Mouse (Mus musculus) CD4-positive, CD25-positive, alpha-beta regulatory T cell, adult 4 months (primary cell): ENCODE measurements around the gene Cox4i1. TPM values are rescaled to one million over a fixed set of nuclear protein-coding genes. Genes with fewer than 3 reads are reported as not detected.

Experiments
- ATAC-seq: one replicate; pipeline ENCODE4 v1.8.0; 2017
- polyA plus RNA-seq, 2 experiments: library from polyadenylated mRNA; unstranded; fragments of 100-300 nt; shearing (Covaris generic); gene quantifications; one replicate each; pipeline ENCODE4 v1.2.1; 2017

The Cox4i1 gene
- polyA plus RNA-seq, 2 experiments from 2014 or later = 1,023 to 1,039 TPM

DNA sequence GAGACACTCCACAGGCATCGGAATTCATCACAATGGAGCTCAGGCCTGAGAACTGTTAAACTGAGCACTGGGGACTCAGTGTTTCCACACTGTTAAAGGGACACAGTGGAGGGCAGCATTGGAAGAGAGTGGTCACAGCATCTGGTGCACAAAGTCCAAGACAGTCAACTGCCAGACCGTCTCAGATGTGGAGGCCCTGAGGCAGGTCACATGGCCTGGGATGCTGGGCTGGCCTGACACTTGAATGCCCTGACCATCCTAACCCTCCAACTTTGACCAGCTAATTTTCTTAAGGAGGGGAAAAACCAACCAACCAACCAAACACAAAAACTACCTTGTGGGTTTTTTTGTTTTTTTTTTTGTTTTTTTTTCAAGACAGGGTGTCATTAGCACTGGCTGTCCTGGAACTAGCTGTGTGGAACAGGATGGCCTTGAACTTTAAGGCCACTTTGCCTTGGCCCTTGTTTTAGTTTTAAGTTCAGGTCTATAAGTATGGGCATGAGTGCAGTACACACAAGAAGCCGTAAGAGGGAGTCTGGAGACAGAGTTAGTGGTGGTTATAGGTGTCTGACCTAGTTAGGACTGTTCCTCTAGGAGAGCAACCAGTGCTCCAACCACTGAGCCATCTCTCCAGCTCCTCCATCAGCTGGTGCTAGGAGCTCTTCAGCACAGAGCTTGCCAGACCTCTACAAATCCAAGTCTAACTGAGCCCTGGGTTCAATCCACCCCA is 2.1 kb upstream of the Cox4i1 start:
- ATAC-seq = no peak

DNA sequence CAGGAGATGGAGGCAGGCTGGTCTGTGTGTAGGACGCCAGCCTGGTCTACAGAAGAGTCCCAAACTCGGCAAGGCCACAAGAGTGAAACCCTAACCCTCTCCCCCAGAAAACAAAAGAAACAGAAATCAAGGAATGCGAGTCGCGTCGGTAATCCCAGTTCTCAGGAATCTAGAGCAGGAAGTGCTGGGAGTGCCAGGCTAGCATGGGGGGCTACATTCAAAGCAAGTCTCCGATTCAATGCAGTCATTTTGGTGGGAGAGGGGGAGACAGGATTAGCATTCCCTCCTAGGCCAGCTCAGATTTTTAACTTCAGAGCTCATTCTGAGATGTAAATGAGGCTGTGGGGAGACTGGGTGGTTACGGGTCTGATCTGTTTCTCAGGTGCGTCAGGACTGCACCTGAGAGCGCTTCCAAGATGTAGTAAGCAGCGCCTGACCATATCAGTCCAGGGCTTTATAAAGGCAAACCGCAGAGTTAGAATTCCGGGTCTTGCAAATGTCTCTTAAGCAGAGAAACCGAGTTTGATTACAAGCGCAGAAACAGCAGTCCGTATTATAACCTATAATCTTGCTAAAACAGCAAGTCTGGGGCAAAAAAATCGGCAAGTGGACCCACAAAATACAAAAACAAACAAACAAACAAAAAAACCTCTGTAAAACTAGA is 1.1 kb upstream of the Cox4i1 start:
- no peak for ATAC-seq

DNA sequence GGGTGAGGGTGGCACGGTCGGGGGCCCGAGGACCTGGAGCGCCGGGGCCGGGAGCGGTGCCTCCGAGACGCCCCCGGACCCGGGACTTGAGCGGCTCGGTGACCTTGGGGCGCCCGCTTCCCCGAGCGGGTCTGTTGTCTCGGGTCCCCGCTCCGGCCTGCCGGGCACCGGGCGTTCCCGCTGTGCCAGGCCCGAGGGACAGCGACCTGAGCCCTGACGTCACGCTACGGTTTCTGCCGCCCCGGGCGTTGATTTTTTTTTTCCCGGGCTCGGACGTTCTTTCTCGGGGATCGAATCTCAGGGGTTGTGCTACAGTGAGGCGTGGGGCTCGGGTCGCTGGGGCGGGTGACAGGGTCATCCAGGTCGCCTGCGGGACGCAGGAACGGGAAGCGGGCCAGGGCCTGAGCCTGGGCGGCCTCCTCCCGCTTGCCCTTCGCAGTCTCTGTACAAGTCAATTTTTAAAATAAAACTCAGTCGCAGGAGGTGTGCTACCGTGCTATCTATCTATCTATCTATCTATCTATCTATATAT is 418 bp downstream of the Cox4i1 start, which contains the start of gene Emc8:
Gene Emc8, minus strand, starts transcription at position 200 of the 532 bp plus-strand sequence.
- ATAC-seq = peak; percentile 1

DNA sequence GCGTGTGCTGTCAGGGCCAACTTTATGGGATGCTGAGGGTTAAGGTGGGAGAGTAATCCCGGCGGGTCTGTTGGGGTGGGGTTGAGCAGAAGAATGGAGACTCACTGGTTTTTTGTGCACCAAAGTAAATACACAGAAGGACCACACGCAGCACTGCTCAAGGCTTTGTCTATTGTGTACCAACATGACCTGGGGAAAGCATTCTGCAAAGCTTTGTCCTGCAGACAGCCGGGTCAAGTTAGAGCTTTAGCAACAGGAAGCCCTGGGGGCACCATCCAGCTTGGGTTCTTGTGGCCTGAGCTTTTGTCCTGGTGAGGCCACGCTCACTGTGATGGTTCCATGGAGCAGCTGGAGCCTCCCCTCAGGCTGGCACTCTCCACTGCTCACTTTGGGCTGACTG is 3.8 kb downstream of the Cox4i1 start:
- no peak for ATAC-seq

DNA sequence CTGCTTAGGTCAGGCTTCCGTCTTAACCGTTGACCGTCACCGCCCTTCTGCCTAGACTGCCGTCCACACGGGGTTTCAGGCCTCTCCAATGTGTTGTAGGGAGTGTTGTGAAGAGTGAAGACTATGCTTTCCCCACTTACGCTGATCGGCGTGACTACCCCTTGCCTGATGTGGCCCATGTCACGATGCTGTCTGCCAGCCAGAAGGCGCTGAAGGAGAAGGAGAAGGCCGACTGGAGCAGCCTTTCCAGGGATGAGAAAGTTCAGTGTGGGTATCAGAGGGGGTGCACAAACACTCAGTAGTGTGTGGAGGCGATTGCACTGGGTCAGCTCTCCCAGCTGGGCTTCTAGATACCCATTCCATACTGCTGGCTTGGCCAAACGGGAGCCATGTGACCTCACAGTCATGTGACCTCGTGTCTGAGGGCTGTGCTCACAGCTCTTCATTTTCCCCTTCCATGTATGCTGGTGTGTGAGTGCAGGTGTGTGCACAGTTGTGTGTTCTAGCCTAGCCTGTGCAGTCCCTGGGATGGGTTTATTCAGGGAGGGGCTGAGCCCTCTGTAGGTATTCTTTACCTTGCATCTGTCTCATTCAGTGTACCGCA is 4.7 kb downstream of the Cox4i1 start:
- no peak for ATAC-seq

DNA sequence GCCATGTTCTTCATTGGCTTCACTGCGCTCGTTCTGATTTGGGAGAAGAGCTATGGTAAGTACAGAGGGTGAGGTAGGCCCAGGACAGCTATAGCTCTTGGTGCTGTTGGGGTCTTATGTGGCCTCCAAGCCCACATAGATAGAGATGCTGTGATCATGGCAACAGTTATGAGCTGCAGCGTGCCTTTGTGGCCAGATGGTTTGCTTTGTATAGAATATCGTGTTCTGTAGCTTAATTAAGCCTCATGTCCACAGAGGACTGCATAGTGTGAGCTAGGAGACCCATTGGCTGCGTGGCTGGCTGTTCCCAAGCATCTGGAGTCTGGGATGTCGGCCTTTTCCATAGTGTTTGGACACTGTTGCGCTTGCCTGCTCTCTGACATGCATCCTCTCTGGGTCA is 5.3 kb downstream of the Cox4i1 start:
- no peak for ATAC-seq

DNA sequence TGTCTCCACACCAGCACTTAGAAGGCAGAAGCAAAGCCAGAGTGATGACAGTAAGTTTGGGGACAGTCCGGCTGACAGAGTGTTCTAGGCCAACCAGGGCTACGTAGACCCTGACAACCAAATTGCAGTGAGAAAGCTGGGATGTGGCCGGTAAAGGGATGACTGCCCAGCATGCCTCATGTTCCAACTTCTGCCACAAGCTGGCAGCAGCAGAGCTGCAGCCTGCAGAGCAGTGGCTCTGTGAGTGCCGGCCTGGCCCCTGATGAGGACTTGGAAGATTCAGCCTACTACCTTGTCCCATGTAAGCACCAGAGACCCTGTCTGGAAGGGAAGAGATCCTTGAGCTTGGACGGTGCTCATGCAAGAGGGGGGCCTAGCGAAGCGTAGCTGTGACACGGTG is 7.7 kb downstream of the Cox4i1 start:
- no peak for ATAC-seq

DNA sequence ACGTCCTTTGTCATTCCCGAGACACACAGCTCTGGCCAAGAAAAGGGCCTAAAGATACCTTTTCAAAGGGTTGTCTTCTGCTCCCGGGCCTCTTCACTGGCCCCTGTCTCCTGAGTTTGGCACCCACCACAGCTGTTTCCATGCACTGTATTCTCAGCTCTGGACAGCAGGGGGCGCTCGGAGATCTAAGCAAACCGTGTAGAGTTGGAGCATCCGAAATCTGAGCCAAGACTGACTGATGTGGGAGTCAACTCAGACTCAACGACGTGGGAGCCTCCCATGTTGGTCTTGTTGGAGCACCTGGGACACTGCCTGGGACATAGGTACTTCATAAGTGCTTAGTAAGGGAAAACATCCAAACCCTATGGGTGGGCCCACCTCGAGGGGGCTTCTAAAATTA is 10.4 kb downstream of the Cox4i1 start:
- ATAC-seq = peak; percentile 79

DNA sequence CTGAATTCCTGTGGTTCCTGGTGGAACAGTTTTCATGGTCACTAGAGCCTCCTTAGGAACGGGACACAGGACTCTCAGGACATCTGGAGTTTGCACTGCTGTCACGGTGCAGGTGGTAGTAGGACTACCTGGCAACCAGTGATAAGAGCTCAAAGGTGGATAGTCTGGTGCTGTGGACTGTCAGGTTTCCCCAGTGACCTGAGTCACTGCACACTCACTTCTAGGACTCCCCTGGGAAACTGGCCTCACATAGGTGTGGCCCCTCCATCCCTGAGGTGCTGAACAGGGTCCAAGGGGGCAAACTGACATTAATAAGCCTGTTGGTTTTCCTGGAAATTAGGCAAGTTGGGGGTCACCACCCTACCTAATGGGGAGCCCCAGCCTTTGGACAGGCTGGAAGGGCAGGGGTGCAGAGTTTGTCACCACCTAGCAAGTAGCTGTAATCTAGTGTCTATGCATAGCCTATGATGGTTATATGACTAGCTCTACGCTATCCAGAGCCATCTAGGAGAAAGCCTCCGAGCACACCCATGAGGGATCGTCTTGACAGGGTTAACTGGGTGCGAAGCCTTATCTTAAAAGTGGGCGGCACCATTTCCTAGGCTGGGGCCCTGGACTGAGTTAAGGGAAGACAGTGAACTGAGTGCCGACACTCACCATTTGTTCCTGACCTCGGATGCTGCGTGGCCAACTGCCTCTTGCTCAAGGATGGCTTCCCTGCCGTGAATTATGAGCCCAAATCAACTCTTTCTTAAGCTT is 11.8 kb downstream of the Cox4i1 start:
- no peak for ATAC-seq

DNA sequence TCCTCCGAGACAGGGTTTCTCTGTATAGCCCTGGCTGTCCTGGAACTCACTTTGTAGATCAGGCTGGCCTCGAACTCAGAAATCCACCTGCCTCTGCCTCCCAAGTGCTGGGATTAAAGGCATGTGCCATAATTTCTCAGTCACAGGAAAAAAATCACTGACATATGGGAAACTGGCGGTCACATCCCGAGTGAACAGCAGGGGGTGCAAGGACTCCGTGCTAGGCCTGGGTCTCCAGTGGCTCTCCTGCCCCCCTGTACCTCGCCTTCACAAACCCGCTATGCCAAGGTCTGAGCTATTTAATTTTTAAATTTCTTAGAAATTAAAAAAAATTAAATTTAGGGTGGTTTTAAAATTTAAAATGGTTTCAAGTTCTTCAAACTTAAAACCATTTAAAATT is 12.4 kb downstream of the Cox4i1 start:
- ATAC-seq = peak; percentile 42

DNA sequence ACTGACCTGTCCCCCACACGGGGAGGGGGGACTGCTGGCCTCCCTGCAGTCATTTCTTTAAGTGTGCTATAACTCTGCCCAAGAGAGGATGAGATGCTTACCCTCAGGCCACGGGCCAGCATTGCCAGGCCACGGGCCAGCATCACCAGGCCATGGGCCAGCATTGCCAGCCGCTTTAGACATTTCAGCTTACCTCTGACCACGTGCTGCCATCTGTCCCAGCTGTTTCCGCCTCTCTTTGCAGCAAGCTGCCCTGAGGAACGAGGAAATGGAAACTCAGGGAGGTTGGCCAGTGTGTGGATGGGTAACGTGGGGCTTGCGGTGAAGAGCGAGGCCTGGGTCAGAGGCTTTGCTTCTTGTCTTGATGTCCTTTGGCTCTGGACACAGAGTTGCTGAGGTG is 13.1 kb downstream of the Cox4i1 start:
- no peak for ATAC-seq

DNA sequence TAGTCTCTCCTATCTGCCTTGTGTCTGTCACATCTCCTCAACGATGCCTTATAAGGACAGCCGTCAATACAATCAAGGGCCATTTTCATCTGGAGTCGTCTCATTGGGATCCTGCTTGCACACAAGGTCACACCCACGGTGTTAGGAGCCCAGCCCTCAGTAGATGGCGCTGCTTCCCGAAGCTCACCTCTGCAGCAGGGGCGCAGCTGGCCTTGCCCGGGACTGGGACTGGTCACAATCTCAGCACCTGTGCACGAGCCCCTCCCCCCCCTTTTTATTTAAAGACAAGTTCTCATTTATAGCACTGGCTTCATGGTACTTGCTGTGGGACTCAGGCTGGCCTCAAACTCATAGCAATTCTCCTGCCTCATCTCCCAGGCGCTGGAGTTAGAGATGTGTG is 15.6 kb downstream of the Cox4i1 start:
- ATAC-seq = peak; percentile 80

DNA sequence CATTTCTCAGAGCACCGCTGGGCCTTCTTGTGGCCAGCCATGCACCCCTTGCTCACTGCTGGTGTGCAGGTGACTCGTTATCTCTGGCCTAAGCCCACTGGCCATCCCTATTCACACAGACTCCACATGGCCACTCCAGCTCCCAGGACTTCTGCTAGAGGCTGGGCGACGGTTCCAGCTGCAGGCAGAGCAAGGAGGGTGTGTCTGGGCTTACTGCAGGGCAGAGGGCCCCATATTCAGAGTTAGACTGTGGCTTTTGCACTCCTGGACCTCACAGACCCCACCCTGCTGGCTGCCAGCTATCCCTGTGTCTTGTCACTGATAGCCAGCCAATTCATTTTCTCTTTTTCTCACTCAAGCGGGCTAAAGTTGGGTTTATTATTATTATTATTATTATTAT is 16.1 kb downstream of the Cox4i1 start:
- ATAC-seq = no peak

DNA sequence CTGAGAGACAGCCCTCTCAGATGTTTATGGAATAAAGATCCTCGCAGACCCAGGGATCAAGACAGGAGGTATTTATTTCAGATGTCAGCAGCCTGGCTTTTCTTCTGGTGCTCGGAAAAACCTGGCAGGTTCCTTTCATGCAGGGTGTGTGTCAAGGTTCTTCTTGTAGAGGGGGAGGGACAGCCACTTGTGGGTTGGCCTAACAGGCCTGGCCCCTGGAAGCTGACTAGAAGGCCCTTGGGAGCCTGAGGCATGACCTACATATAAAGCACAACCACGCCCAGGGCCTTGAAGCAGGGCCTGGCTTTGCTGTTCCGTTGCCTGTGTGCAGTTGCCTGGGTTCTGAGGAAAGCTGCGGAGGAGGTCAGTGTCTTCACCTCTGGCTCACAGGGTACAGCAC is 17.1 kb downstream of the Cox4i1 start:
- no peak for ATAC-seq

DNA sequence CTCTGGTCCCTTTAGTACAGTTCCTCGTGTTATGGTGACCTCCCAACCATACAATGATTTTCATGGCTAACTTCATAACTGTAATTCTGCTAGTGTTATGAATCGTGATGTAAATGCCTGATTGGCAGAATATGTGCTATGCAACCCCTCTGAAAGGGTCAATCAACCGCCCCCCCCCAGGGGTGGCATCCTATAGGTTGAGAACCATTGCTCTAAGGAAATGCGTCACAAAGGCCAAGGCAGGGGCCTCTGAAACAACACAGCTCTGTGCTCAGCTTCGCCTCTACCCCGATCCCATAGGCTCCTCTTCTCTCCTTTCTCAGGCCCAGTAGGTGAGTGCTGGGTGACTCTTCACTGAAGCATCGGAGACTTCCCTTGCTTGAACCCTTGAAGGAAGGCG is 17.6 kb downstream of the Cox4i1 start:
- ATAC-seq = no peak

DNA sequence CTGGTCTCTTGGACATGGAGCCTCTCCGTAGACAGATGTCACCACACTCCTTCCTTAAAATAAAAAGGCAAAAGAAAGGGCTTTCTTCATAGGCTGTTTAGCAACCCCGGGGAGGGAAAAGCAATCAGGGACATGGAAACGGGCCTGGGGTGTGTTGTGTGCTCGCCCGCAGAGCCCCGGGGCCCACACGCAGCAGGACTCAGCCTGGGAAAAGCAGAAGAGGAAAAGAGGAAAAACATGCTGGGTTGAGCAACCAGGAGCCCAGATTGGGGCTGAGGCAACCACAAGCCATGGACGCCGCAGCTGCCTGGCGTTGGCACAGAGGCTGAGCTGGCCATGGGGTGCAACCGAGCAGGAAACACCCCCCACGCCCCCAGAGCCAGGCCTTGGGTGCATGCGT is 18.0 kb downstream of the Cox4i1 start:
- no peak for ATAC-seq

DNA sequence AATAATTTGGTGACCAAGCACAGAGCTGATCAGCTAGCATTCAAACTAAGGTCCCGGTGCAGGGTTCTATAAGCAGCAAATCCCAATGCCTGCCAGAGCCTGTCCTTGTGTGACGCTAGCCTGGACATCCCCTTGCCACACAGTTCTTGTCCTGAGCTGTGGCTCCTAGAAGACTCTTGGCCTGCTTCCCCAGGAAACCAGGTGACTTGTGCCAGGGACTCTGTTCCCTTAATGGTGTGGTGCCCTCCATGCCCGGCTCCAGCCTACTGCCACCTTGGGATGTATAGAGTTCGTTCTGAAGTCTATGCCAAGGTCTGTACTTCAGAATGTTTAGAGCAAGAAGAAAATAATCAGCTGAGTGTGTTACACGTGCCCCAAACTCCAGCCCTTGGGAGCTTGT is 18.6 kb downstream of the Cox4i1 start:
- ATAC-seq = no peak

DNA sequence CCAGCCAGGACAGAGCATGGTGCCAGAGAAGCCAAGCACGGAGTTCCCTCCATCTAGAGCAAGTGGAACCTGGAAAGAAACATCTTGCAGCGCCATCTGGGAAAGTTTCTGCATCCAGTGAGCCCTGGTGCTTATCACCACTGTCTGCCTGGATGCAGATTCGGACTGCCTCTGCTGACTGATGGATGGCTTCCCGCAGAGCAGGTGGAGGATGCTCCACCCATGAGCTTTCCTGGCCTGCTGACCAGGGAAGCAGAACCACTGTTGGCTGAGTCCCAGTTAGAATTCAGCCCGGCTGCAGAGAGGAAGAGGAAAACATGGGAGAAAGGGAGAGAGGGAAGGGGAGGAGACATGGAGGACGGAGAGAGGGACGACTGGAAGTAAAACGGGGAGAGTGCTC is 19.8 kb downstream of the Cox4i1 start:
- ATAC-seq = no peak

DNA sequence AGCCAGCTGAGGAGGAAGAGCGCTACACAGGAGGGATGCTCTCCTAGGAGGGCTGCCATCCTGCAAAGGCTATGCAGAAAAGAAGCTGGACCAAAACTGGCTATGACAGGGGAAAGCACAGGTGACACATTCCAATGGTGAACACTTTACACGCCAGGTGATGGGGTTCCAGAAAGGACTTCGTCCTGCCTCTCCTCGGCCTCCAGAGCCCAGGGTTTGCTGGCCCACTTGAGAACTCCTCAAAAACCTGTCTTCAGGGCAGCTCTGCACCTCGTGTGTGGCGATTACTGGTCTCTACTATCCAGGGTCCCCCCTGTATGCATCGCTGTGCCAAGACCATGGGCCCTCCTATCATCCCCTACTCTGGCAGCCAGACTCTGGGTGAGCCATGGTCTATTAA is 20.5 kb downstream of the Cox4i1 start:
- ATAC-seq = no peak

DNA sequence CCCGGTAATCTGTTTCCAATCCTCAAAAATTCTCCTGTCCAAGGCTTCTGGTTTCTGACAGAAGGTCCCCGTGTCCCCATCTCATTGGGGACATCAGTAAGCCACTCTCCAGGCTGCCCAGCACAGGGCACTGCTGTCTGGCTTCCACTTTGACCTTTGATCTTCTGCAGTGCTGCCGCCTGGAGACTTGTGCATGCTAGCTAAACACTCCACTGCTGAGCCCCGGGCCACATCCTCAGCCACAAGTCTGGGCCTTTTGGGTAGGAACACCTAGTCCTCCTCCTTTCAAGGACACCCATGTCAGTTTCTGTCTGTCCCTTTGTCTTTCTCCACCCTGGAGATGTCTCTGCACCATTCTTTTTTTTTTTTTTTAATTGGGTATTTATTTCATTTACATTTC is 24.9 kb downstream of the Cox4i1 start:
- ATAC-seq = no peak

DNA sequence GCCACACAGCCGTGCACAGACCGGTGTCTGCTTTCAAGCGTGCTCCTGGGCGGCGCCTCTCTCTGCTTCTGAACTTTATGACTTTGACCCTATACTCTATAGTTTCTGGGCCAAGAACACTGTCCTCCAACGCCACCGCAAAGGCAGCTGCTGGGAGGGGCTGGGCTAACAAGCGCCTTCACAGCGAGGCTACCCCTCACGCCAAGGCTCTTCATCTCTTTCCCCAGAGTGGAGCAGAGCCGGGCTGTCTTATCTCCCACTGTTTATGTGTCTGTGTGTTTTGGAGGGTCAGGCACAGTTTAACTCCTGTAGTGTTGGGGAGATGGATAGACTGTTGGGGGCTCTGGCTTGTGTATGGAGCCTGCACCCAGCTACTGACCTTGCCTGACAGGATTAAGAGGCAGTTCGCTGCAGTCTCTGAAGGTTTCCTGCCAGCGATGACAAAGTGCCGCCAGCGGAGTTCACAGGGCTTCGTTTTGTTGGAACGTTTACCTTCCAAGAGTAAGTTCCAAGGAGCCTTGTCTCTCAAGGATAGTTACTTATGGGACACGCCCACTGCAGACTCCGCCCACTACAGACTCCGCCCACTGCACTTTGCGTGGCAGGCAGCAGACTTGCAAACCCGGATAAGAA is 26.0 kb downstream of the Cox4i1 start:
- ATAC-seq = no peak

DNA sequence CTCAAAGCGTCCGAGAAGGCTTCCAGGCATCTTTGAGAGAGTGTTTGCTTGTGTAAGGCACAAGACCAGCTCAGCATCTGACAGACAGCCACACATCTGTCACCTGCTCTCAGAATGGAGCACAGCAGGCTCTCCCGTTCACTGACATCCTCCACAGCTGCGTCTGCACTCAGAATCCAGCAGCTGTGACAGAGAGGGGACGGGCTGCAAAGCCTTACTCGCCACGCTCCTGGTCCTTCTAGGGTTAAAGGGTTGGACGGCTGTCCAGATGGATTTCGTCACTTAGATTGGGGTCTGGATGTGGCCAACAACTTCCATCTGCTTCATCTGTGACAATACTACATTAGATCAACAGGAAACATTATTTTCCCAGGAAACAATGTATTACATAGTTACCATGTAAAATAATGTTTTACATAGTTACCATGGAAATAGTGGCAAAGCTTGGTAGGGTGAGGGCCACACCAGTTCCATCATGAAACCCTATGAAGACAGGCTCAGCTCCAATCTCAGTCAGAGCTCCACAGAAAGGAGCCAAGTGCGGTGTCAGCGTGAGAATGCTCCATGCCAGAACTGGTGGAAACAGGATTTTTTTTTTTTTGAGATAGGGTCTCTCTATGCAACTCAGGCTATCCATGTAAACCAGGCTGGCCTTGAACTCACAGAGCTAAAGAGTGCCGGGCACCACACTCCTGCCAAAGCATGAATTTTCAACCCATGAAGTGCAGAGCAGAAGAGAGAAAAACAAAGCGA is 28.6 kb downstream of the Cox4i1 start:
- no peak for ATAC-seq
